Mouse (Mus musculus) lung, adult 2 months (tissue): ENCODE data around the gene Ppfia2. TPM values are rescaled to one million over a fixed set of nuclear protein-coding genes. Genes with fewer than 3 reads are reported as not detected.

Source experiments
- DNase-seq: peaks from one replicate; pipeline ENCODE4 v3.0.0; 2022
- H3K4me1 ChIP-seq: fragments of 200-500 bp; 2 replicates; pipeline ENCODE4 v1.6.1; 2011; ENCODE audit warnings: low read length; ENCODE audit not compliant: control insufficient read depth, insufficient read depth
- H3K4me3 ChIP-seq: fragments of 200-500 bp; replicated peaks from 2 replicates; pipeline ENCODE3; 2011; ENCODE audit warnings: low read depth, mild to moderate bottlenecking, control low read depth, low read length; ENCODE audit errors: extremely low read depth
- CTCF ChIP-seq: fragments of 200-500 bp; IDR thresholded peaks from 2 replicates; pipeline ENCODE4 v1.5.1; 2011; ENCODE audit warnings: mild to moderate bottlenecking, low read length, control low read depth; ENCODE audit not compliant: insufficient read depth
- POLR2A ChIP-seq: fragments of 200-500 bp; IDR thresholded peaks from 2 replicates; pipeline ENCODE4 v1.6.1; 2011; ENCODE audit warnings: low read depth, mild to moderate bottlenecking, control low read depth, low read length, borderline replicate concordance; ENCODE audit errors: extremely low read depth
- WGBS: fragments of 180-500 bp; shearing (Covaris S2); methylation state at CpG from one replicate; pipeline ENCODE4 v1.1.7; 2018; 5-methylcytosine and 5-hydroxymethylcytosine counted together
- polyA plus RNA-seq: library from polyadenylated mRNA; depleted of rRNA; stranded (reverse); fragments of >200 nt; gene quantifications from 2 replicates; pipeline ENCODE4 v1.2.3, GENCODE M21; 2012

Ppfia2 gene
- polyA plus RNA-seq, 1 experiment: 0.14 TPM

DNA sequence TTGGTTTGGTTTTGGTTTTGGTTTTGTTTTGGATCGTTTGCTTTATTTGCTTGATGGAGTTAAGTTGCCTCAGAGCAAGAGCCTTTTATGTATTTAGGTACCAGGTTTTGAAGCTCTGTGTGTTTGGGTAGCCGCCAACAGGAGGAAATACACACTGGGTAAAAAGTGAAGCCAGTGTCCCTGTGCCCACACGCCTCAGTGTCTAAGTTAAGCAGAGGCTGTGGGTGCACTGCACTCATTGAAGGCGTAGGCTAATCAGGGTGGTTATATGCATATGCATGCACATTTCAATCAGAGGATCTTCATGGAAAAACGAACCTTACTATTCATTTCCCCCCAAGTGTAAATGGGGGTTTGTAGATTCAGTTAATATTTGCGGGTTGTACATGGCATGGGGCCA is 290.9 kb downstream of the Ppfia2 start:
- TF ChIP-seq CTCF (no peak), POLR2A (no peak)
- 74% methylated on average over 6 of the region's 6 CpGs for WGBS
- no peak for DNase-seq
- H3K4me1 ChIP-seq: no peaks in the 10 kb centered on the region
- no peak overlapping the region for H3K4me3 ChIP-seq

DNA sequence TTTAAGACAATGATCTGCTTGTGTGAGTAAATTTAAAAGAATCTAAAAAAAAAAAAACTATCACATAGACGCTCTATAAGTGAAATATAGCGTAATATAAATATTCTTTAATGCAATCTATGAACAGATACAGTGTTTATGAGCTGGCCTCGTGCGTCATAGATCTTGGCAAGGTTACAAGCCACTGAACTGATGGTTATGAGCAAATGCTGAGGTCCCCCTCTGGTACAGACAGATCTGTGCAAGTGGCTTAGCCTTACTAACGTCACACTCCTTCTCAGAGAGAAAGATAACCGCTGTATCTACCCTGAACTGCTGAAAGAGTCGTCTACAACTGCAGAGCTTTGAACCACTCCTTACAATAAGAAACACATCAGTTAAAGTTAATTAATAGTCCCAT is 293.6 kb downstream of the Ppfia2 start:
- H3K4me1 ChIP-seq: no peaks in the 10 kb centered on the region
- 65% methylated on average over 7 of the region's 7 CpGs for WGBS
- DNase-seq: no peak
- no peak overlapping the region for H3K4me3 ChIP-seq
- TF ChIP-seq POLR2A (no peak), CTCF (no peak)

DNA sequence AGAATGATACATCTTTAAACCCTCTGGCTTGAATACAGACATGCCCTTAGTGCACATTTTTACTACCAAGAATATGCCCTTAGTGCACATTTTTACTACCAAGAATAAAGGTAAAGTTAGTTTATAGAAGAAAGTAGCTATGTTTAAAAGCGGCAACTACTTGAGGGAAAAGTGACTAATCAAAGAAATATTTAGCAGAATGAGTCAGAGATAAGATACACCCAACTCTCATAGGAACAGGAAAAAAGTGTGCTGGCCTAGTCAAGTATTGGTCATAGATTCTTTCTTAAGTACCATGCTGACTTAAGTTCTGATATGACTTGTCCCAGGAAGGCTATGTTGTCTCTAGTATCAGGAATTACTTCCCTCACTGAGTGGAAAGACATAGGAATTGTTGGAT is 305.4 kb downstream of the Ppfia2 start:
- no peaks in the 10 kb centered on the region for H3K4me1 ChIP-seq
- DNase-seq: no peak
- no peak overlapping the region for H3K4me3 ChIP-seq
- WGBS: 63% methylated on average over 1 of the region's 1 CpGs
- TF ChIP-seq POLR2A (no peak), CTCF (no peak)

DNA sequence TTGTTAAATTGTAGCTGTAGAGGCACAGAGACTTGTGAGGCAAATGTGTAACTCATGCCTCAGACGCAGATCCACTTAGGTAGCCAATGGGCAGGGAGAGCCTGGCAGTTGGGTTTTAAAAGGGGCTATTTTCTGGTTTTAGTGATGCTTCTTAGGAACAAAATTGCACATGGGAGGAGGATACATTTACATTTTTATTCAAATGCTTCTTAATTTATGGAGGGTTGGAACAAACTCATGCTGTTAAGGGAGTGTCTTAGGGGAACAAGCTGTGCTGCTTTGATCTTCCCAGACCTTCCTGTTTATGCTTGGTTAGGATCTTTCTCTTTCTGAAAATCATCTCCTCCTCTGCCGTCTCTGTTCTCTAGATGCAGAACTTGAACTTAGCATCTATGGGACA is 345.3 kb downstream of the Ppfia2 start:
- no peak for TF ChIP-seq POLR2A
- TF ChIP-seq CTCF: no peak
- no peak for DNase-seq
- WGBS: 51% methylated on average over 2 of the region's 2 CpGs
- Histone ChIP-seq H3K4me3 (no peak overlapping the region), H3K4me1 (no peaks in the 10 kb centered on the region)

DNA sequence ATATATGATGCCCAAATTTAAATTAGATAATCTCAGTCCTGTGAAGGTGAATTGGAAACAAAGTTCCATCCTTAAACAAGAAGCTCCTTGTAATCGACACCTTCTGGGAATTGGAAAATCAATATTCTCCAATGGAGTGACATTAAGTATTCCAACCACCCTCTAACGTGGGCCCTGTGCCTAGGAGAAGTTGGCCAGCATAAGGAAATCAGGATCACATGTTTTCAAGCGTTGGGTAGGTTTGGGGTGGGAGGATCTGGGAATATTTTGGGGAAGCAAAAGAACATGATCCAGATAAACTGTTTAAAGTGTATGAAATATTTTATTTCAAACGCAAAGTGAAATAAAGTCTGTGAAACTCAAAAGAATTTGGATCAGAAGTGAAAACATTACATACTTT is 348.2 kb downstream of the Ppfia2 start:
- no peak for DNase-seq
- Histone ChIP-seq H3K4me1 (no peaks in the 10 kb centered on the region), H3K4me3 (no peak overlapping the region)
- WGBS: 75% methylated on average over 4 of the region's 4 CpGs
- TF ChIP-seq POLR2A (no peak), CTCF (no peak)

DNA sequence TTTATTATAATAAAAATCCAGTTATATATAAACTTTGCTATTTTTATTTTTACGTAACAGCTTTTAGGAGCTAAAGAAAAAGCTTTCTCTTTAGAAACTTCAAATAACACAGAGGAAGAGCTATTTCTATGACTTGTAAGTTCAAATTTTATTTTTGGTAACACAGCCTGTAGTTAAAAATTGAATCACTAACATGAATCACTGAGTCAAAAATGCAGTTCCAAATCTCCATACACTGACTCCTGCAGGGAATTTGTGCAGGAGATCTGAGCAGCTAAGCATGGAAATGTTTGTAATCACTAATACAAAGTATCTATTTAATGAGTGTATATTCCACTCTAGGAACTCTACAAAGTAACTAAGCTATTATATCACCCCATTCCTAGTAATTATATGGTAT is 354.1 kb downstream of the Ppfia2 start:
- DNase-seq: no peak
- 87% methylated on average over 1 of the region's 1 CpGs for WGBS
- Histone ChIP-seq H3K4me3 (no peak overlapping the region), H3K4me1 (no peaks in the 10 kb centered on the region)
- TF ChIP-seq POLR2A (no peak), CTCF (no peak)

DNA sequence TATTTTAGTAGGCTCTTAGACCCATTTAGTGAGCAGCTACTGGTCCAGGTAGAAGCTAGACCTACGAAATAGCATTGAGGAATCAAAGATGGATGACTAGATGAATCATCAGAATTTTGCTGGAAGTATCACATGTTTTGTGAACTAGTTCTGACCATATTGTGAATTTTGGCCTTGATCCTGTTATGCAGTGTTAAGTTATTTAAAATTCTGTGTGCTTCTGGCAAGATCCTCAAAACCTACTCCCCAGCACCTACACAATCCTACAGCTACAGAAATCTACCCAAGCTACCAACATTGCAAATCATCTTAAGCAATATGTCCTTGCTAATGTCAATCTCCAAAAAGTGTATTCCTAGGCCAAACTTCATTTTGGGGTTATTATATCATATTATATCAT is 368.3 kb downstream of the Ppfia2 start:
- 61% methylated on average over 1 of the region's 1 CpGs for WGBS
- TF ChIP-seq CTCF (no peak), POLR2A (no peak)
- Histone ChIP-seq H3K4me3 (no peak overlapping the region), H3K4me1 (no peaks in the 10 kb centered on the region)
- DNase-seq: no peak

DNA sequence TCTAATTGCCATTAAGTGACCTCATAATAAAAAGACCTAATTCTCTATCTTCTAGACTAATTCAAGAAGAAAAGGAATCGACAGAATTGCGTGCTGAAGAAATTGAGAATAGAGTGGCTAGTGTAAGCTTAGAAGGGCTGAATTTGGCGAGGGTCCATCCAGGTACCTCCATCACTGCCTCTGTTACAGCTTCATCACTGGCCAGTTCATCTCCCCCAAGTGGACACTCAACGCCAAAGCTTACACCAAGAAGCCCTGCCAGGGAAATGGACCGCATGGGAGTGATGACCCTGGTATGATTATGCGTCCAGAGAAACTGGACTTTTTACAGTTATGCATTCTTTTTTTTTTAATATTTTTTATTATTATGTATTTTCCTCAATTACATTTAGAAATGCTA is 388.0 kb downstream of the Ppfia2 start:
- Histone ChIP-seq H3K4me1 (no peaks in the 10 kb centered on the region), H3K4me3 (no peak overlapping the region)
- TF ChIP-seq POLR2A (no peak), CTCF (no peak)
- DNase-seq: no peak
- 75% methylated on average over 6 of the region's 6 CpGs for whole genome bisulfite sequencing

DNA sequence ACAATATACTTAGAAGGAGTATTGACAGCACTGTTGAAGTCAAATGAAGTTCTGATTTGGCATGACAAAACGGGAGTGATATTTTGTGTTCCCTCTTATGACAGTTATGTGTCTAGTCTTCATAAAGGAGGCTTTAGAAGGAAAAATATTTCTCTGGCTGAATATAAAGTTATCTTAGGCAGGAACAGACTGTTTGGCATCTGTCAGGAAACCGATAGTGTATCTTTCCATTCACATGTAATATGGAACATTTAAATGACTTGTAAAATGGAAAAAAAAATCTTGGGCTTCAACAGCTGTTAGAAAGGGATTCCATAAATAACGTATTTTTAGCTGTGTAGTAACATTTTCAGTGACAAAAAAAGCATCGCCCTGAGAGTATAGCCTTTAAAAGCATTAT is 400.1 kb downstream of the Ppfia2 start:
- H3K4me3 ChIP-seq: no peak overlapping the region
- 65% methylated on average over 4 of the region's 4 CpGs for WGBS
- TF ChIP-seq CTCF (no peak), POLR2A (no peak)
- DNase-seq: no peak
- H3K4me1 ChIP-seq: no peaks in the 10 kb centered on the region

DNA sequence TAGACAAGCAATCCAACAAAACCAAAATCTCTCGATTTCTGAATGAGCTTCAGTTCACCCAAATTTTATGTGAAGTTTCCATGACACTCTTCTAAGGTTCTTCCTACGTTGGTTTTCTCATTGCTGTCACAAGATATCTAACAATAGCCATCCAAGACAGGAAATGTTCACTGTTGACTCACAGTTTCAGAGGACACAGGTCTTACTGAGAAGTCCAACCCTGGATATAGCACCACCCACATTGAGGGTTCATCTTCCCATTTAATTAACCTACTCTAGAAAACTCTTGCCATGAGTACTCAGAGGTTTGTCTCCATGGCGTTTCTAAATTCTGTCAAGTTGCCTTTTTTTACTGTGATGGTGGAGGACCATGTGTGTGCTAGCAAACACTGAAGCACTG is 401.7 kb downstream of the Ppfia2 start:
- Histone ChIP-seq H3K4me1 (no peaks in the 10 kb centered on the region), H3K4me3 (no peak overlapping the region)
- TF ChIP-seq CTCF (no peak), POLR2A (no peak)
- WGBS: 65% methylated on average over 3 of the region's 3 CpGs
- no peak for DNase-seq

DNA sequence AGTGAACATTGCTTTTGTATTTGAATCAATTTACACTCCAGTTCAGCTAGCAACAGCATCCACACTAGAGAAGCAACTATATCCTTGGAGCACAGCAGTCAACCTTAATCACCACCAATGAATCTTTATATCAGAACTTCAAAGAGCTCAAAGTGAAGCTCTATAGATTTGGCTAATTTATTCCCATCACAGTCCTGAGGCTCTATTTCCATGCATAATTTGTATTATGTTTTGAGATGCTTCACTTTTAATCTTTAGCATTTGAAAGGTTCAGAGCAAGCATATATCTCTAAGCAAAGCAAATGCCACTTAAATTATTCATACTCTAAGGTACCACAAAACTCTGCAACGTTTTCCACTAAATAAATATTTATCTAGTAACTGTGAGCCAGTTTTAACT is 402.6 kb downstream of the Ppfia2 start:
- H3K4me3 ChIP-seq: no peak overlapping the region
- DNase-seq: no peak
- no peaks in the 10 kb centered on the region for H3K4me1 ChIP-seq
- TF ChIP-seq POLR2A (no peak), CTCF (no peak)
- 10% methylated on average over 1 of the region's 1 CpGs for WGBS
